Mouse (Mus musculus) mouse embryonic stem cell (cell line): ENCODE data around the gene Cdsn.

Experiments
- in situ Hi-C, 2 experiments: fragments of 300-500 bp; cut with MboI; formaldehyde crosslinking; loops; 1 replicate in 1 of 2; 3 replicates in 1 of 2; pipeline ENCODE4 v1.14.3; 2019 to 2020; ENCODE audit warnings: low sequenced_read_pairs in 2 of 2, low pct_unique_long_range_greater_than_20kb in 1 of 2, mixed read lengths in 1 of 2; ENCODE audit not compliant: unreplicated experiment in 1 of 2

Cdsn gene

GRCm38 (mm10) chr17:35517526-35517925, 34.4 kb upstream of the Cdsn start:
- in situ Hi-C loops = loop anchor here in 1 of 2 experiments (25.0 kb wide), 1 partner anchor 1470 kb away; the partner anchor contains the start of genes 2410137M14Rik and H2-M5

- in situ Hi-C loops = loop anchor here in 1 of 2 experiments (25.0 kb wide), 1 partner anchor 1463 kb away; the partner anchor contains the start of genes 2410137M14Rik and H2-M5
Observed at GRCm38 (mm10) chr17:35524354-35524753, 27.6 kb upstream of the Cdsn start.

DNA sequence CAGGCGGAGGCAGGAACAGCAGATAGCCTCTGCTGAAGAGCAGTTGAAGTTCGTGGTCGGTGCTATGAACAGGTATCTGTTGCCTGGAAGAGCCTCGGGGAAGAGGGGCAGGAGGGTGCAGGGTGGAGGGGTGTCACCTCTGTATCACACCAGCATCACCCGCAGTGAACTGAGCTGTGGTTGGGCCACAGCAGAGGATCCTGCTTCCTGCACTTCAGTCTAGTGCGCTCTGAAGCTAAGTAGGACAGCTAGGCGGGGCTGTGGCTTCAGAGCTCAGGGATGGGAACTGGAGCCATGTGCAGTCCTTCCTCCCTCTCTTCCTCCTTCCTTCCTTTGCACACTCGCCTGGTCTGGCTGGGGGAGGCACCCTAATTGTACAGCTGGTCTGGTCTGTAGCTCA, 25.3 kb upstream of the Cdsn start:
- in situ Hi-C loops = no loop called here

DNA sequence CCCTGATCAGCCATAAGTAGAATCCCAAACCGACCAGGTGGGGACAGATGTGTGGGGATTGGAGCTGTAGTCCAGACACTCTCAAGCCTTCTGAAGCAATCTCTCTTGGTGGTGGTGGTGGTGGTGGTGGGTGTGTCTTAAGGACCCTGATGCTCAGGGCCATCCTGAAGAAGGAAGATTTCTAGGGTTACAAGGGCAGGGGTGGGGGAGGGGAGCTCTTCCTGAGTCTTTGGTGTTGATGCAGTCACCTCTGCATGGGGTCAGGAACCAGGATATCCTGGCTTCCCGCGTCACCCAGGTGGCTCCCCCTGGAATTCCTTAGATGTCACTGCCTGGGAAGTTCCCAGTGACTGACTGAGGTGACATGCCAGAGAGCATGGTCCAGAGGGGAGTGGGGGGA, 19.6 kb upstream of the Cdsn start:
- in situ Hi-C loops = no loop called here

- in situ Hi-C loops = no loop called here
Observed at GRCm38 (mm10) chr17:35532901-35533300, 19.0 kb upstream of the Cdsn start, which contains the start of gene Psors1c2. Gene Psors1c2, plus strand, starts transcription at chr17:35533201.

- in situ Hi-C loops = no loop called here
Observed at GRCm38 (mm10) chr17:35534343-35534742, 17.6 kb upstream of the Cdsn start.

GRCm38 (mm10) chr17:35537421-35537820, 14.5 kb upstream of the Cdsn start:
- in situ Hi-C loops = no loop called here

- in situ Hi-C loops = no loop called here
Observed at GRCm38 (mm10) chr17:35538476-35538875, 13.5 kb upstream of the Cdsn start.

DNA sequence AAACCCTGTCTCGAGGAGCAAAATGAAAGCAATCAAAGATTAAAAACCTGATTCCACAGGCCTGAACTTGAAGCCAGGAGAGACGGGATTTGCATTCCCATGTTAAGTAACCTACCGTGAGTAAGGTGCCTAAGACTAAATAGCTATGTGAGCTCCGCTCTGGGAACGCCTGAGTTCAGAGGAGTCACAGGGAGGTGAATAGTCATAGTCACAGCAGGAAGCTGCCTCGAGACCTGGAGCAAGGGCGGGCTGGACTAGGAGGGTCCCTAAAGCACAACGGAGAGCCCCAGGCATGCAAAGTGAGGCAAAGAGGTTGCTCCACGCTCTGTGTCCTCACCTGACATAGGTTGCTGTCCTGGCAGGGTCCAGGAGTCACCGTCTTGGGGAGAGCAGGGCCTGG, 12.4 kb upstream of the Cdsn start:
- in situ Hi-C loops = no loop called here

GRCm38 (mm10) chr17:35542761-35543411, 9.0 kb upstream of the Cdsn start:
- in situ Hi-C loops = no loop called here

GRCm38 (mm10) chr17:35543412-35543861, 8.5 kb upstream of the Cdsn start:
- in situ Hi-C loops = no loop called here

- in situ Hi-C loops = no loop called here
Observed at GRCm38 (mm10) chr17:35544001-35544400, 7.9 kb upstream of the Cdsn start.

DNA sequence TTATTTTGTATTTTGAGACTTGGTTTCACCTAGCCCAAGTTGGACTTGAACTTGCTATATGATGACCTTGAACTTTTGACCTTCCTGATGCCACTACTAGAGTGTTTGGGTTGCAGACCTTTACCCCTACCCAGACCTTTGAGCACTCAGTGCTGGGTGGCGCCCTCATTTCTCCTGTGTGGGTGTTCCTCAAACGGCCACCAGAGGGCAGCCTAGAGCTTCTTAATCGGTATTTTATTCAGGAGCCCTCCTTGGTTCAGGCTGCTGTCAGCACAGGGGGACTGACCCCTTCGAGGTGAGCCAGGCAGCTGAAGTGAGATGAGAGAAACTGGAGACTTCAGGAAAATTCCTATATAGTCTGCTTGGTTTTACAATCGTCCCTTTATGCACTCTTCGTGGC, 7.2 kb upstream of the Cdsn start:
- in situ Hi-C loops = no loop called here

DNA sequence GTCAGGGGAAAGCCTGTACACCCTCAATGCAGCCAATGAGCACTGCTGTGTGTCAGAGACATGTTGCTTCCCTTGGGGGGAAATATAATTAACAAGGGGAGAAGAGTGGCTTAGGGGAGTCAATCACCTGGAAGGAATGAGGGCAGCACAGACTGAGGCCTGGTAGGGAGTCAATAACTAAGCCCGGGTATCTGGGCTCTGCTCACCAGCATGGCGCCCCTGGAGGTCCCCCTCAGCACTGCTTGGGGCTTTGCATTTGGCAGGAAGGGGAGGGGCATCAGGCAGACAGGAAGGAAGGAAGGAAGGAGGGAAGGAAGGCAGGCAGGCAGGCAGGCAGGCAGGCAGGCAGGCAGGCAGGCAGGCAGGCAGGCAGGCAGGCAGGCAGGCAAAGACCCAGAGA, 4.5 kb upstream of the Cdsn start:
- in situ Hi-C loops = no loop called here

- in situ Hi-C loops = no loop called here
Observed at GRCm38 (mm10) chr17:35548636-35549035, 3.3 kb upstream of the Cdsn start.

DNA sequence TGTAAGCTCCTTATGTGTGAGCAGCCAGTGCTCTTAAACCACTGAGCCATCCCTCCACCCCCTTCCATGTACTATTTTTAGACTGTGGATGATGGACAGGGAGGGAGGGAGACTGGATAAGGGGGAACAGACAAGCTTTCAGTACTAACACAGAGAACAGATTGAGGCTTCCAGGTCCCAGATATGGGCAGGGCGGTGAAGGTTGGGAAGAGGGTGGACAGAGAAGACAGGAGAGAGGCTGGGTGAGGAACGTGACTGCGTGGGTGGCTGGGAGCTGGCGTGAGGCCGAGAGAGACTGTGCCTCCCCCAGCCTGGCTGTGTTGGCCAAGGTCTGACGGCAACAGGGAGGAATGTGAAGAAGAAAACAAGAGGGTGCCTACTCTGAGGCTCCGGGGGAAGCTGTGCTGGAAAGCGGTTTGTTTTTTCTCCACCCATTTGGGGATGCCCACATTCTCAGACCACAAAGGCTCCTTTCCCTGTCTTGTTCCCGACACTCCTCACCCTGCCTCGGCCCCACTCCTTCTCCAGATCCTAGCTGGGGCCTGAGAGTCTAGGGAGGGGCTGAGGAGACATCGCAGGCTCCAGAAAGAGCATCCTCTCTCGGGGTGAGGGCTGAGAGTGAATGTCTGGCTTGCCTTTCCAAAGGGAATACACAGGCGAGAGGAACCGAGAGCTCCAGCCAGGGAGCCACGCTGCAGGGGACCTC, 2.3 kb upstream of the Cdsn start:
- in situ Hi-C loops = no loop called here

- in situ Hi-C loops = no loop called here
Observed at GRCm38 (mm10) chr17:35550143-35550494, 1.8 kb upstream of the Cdsn start.

DNA sequence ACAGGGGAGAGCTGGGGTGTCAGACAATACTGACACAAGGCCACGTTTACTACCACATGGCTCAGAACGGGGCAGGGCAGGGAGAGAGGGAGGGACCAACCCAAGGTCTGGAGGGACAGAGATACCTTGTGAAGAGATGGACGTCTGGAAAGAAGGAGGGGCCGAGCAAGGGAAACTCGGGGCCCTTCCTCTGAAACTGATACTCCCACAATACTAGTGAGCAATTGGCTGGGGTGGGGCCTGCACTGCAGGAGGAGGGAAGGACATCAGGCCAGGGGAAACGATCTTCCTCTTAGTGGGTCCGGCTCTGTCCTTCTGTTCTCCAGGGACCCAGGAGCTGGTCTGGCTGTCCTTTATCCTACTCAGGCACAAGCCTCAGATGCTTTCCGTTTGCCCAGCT, 1.1 kb upstream of the Cdsn start:
- in situ Hi-C loops = no loop called here

DNA sequence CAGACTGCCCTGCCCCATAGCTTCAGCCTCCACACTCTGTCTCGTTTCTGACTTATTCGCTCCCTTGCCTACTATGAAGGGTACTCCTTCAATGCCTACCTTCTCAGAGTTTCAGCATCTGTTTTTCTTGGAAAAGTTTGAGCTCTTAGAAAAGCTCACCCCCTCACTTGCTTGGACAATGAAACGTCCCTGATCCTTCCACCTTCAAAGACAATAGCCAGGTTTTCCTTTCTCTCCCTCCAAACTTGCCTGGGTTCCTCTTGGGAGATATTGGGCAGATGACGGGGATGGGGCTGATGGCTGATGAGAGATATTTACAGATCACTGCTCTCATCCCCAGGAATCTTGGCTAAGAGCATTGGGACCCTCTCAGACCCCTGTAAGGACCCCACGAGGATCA, 2.4 kb downstream of the Cdsn start:
- in situ Hi-C loops = no loop called here

- in situ Hi-C loops = no loop called here
Observed at GRCm38 (mm10) chr17:35554761-35555397, 3.0 kb downstream of the Cdsn start.
